Mouse (Mus musculus): Measurements from ENCODE around the gene Spaca7.
"Not testable (repeated sequence)": the region's sequence is repeated elsewhere in the genome, so short reads cannot be mapped to it uniquely, and the experiment has no call there.

Spaca7 gene

DNA sequence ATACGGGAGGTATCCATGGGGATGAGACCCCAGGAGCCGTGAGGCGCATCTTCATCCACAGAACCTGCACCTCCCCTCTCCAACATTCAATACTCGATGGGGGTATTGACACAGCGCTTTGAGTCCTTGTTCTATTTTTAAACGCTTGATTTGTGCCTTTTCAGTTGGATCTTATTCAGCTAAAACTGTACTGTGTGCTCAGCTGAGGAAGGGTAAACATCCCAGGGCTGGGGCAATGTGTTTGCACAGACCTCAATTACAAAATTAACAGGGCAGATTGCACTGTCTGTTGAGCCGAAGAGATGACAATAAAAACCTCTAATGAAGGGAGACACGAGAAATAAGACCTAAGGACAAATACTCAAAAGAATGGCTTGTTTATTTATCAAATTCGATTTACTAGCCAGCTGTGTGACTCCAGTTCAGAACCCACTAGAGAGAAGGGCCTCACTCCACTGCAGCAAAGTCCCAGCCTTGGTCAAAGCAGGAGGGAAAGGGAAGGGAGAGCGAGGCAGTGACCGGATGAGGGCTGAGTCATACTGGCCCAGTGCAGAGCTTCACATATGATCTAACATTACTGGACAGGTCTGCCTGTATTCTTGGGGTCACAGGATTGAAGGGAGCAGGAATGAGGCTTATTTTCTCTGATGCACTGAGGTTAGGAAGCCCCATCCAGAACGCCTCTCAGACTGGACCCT is 37.1 kb downstream of the Spaca7 start:
- no peak for DNase-seq

- no peak for DNase-seq
Measured at GRCm38 (mm10) chr8:12613201-12613600, 40.4 kb downstream of the Spaca7 start.

- not testable (repeated sequence) for DNase-seq
Measured at GRCm38 (mm10) chr8:12617369-12617768, 44.5 kb downstream of the Spaca7 start.

- no peak for DNase-seq
Measured at GRCm38 (mm10) chr8:12621550-12622222, 48.9 kb downstream of the Spaca7 start.

GRCm38 (mm10) chr8:12625890-12626289 is 53.1 kb downstream of the Spaca7 start:
- DNase-seq, result no peak

DNA sequence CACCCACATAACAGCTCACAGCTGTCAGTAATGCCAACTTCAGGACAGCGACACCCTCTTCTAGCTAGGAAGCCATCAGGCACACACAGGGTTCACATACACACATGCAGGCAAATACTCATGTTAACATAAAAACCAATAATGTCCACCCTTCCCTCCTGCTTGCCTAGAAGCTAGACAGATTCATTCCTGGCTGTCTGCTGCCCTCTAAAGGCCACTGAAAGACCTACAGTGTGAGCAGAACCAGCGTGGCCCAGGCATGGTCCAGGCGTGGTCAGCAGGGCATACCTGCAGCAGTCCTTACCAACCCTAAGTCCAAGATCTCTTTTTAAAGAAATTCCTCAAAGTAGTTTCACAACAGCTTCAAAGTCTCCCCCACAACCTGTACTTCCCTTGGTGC is 56.2 kb downstream of the Spaca7 start:
- peak; percentile 61 to 63 for DNase-seq

- DNase-seq, result no peak
Measured at GRCm38 (mm10) chr8:12635366-12635765, 62.5 kb downstream of the Spaca7 start.

GRCm38 (mm10) chr8:12638446-12638845 is 65.6 kb downstream of the Spaca7 start:
- no peak for DNase-seq

DNA sequence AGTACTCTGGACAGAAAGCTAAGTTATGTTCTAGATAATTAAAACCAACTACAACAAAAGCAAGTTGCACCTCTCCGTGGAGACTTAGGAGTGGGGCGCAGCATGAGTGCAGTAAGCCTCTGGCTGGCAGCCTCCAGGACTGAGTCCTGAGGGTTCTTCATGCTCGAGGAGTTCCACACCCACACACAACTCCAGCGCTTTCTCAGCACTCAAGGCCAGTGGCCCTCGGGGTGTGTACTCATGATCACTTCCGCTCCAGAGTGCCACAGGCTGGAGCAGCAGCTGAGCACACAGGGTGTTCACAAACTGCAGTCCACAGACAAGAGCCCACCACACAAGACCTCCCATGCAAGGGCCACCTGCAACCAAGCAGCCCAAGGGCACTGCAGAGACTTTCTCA is 68.7 kb downstream of the Spaca7 start:
- DNase-seq, result no peak

DNA sequence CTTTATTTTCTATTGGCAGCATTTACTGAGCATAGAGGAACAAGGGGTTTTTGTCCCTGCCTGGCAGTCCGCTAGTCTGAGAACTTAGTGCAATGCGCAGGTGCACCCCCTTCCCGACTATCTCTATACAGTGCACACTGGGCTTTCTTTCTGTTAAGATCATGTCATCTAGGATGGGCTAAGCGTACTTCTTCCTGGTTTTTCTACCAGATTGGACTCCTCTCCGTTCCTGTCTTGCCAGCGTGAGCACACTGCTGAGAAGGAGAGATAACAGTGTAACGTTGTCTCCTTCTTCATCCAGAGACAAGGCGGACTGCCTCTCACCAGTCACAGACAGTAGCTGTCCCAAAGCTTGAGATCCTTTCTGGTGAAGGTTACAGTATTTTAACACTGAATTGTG is 71.5 kb downstream of the Spaca7 start:
- DNase-seq, result no peak

DNA sequence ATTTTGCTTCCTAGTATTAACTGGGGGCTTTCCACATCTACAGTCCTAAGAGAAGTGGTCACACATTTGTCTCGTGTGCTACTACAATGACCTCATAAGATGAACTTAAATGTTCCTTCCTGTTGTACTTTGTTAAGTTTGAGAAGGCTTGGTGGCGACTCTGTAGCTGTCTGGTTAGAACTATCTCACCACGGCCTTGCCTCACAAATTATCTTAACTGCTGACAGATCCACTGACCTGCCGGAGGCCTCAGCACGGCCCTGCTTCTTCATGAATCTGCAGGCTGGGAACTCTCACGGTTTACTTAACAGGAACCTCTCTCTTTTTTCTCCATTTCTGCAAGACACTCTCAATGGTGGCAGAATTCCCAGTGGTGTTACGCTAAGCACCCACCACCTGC is 72.1 kb downstream of the Spaca7 start:
- DNase-seq, result no peak

DNA sequence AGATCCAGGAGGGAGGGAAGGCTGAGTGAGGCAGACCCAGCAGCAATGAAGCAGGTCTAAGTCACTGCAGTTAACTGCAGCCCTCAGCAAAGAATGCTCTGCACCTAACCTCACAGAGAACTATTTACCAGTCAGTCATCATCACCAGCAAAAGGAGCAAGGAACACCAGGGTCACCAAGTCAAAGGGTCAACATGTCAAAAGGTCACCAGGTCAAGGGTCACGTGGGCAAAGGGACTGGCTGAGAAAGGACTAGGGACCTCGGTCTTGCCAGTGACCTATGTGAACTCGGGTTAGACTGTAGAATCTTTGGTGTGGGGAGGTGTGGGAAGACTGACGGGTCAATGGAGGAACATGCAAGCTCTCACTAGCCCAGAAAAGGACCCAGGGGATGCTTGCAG is 73.7 kb downstream of the Spaca7 start:
- no peak for DNase-seq

- no peak for DNase-seq
Measured at GRCm38 (mm10) chr8:12648951-12649350, 76.1 kb downstream of the Spaca7 start.

All from cerebellum, adult 18-20 months (tissue).